Mouse (Mus musculus) c-Kit-positive CD71-positive TER-119-negative erythroid progenitor cells, embryonic 14.5 days (primary cell): ENCODE data around the gene Apba3.

Experiments used
- DNase-seq: peaks from one replicate; pipeline ENCODE4 v3.0.0-alpha.2; 2013; ENCODE audit warnings: low read depth

Apba3 gene

DNA sequence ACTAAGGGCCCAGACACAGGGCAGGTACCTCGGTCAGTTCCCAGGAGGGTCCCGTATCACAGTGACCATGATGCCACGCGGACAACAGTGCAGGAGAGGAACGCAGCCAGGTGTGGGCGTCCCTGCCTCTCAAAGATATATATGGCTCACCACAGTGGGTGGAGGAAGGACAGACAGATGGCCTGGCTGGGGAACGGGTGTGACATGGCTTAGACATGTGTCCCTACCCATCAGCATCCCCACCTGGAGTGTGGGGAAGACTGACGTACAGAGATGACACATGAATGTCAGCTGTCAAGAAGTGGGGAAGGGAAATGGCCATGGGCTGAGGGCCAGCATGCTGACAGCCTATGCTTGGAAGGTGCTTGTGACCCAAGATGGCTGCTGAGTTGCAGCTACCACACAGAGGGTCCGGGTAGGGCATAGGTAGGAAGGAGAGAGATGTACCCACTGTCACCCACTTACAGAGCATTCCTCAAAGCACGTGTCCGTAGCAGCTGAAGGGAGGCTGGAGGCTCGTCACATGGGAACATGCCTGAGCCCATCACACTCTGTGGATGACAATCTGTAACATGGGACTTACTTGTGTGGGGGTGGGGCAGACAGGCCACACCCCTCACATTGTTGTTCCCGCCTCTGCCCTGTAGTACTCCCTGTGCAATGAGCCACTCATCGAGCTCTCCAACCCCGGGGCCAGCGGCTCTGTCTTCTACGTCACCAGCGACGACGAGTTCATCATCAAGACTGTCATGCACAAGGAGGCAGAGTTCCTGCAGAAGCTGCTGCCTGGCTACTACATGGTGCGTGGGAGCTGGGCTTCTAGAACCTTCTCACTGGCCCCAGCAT is 40.3 kb downstream of the Apba3 start:
- no peak for DNase-seq

DNA sequence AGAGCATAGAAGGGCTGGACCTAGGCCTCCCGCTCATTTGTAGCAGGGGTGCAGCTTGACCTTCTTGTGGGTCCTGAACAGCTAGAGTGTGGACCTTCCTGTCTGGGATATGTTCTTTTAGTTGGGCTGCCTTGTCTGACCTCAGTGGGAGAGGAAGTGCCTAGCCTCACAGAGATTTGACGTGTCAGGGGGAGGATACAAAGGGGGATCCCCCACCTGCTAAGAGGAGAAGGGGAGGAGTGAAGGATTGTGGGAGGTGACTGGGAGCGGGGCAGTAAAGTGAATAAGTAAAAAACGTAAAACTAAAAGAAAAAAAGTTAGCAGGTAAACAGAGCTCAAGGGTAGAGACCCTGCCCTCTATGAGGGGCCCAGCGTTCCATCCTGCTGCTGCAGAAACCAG is 42.8 kb downstream of the Apba3 start:
- no peak for DNase-seq

DNA sequence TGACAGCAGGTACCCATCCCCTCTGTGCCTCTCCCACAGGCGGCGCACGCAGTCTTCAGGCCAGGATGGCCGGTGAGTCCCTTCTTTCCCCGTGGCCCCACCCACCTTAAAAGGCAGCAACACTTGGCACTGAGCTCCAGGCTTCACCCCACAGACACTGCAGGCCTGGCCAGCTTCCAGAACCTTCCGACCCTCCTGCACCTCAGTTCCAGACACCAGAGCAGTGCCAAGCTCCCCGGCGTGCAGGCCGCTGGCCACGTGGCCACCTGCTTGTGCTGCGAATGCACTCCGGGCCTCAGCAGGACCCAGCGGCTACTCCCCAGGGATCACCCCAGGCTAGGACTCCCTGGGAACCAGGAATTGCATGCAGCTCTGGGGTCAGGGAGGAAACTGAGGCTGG is 46.8 kb downstream of the Apba3 start:
- no peak for DNase-seq

DNA sequence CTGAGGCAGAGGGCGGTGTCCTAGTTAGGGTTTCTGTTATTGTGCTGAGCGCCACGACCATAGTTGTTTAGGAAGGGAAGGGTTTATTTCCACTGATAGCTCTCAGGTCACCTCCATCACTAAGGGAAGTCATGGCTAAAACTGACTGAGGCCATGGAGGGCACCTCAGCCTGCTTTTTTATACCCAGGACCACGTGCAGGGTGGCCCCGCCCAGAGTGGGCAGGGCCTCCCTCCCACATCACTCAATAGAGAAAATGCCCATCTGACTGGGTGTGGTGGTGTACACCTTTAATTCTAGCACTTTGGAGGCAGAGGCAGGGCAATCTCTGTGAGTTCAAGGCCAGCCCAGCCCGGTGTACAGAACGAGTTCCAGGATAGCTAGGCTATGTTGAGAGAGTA is 47.4 kb downstream of the Apba3 start:
- no peak for DNase-seq

DNA sequence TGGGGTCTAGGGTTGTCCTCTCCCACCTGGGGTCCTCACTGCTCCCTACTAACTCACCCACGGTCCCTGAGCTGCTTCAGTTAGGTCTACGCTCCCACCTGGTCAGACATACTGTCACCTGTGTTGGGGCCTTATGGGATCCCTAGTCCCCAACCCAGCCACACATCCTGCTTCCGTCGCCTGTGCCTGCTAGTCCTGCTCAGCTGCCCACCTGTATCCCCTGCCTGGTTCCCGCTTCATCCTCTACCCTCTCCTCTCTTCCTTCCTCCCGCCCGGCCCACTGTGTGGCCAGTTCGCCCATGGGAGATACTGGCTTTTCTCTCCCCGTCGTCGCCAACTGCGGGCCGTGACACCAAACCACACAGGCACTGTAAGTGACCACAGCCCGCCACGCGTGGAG is 48.8 kb downstream of the Apba3 start:
- DNase-seq = no peak

DNA sequence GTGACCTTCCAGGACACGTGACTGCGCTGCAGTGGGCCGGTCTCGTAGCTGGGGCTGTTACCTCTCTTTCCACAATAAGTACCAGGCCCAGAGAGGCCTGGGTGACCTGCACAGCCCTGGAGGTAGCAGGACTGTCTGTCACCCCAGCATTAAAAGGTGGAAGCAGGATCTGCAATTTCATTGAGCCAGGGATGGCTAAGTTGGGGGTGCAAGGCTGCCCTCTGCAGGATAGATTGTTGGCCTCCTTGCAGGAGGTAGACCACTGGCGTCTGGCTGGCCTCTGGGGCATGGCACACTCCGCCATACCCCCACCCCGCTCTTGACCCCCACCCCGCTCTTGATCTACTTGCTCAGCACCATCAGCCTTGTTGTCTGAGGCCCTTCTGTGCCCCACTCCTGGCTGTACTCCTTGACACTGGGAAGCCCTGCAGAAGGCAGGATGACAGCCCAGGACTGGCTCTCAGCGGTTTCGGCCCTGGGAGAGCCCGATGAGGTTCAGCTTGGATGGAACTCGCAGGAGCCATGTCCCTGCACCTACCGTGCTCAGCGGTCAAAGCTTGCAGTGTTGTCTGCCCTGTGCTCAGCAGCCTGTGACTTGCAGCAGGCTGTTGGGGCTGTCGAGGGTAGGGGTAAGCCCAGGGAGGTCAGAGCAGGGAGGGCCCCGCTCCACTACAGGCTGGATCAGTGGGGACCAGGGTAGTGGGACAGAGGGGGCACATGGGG is 49.7 kb downstream of the Apba3 start:
- no peak for DNase-seq

DNA sequence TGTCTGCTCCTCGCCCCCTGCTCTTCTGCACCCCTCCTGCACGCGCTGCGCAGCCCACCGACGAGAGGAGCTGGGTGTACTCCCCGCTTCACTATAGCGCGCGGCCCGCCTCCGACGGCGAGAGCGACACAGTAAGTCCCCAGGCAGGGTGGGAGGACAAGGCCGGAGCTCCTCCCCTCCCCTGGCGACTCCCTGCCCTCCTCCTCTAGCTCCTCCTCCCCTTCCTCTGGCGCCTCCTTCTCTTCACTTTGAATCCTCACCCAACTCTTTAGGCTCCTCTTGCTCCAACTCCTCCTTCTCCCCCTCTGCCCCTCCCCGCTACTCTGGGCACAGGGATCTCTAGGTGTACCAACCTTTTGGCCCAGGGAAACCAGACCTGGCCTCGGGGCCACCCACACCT is 50.5 kb downstream of the Apba3 start:
- DNase-seq = peak; percentile 68

DNA sequence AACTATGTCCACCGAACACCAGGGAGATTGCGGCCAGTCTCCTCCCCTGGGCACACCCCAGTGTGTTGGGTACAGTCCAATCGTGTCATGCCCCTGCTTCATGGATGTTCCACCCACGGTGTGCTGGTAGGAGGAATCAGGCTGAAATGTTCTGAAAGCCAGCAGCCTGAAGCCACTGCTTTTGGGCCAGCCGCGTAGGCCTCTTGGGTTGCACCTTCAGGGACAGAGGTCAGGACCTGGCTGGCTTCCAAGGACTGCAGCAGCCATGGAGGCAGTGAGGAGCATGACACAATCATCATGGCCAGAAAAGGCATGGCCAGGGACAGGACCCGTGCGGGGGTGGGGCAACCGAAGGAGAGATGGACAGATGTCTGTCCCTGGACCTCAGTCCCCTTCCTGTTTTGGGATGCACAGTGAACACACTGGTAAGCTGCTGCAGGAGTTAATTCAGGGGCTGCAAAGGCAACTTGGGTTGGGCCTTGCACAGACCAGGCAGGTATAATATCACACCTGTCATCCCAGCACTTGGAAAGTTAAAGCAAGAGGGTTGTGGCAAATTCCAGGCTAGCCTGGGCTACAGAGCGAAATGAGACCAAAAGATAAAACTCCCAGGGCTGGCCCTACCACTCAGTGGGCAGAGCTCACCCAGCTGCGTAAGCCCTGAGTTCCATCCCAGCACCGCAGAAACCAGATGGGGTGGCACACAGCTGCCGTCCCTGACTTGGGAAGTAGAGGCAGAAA is 52.0 kb downstream of the Apba3 start:
- no peak for DNase-seq

DNA sequence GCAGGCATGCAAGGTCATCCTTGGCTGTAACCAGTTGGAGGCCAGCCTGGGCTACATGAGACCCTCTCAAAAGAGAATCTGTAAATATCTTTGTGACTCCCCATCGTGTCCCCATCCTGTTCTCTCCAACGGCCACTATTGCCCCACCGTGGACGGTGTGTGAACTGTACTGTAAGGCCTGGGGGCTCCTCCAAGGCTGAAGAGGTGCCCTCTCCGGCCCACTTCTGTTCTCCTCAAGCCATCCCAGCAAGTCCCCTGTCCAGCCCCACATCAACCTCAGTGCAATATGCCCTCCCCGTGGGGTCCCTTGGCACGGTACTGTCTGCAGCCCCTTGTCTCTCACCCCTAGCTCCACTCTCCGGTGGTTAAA is 52.6 kb downstream of the Apba3 start:
- DNase-seq = no peak

DNA sequence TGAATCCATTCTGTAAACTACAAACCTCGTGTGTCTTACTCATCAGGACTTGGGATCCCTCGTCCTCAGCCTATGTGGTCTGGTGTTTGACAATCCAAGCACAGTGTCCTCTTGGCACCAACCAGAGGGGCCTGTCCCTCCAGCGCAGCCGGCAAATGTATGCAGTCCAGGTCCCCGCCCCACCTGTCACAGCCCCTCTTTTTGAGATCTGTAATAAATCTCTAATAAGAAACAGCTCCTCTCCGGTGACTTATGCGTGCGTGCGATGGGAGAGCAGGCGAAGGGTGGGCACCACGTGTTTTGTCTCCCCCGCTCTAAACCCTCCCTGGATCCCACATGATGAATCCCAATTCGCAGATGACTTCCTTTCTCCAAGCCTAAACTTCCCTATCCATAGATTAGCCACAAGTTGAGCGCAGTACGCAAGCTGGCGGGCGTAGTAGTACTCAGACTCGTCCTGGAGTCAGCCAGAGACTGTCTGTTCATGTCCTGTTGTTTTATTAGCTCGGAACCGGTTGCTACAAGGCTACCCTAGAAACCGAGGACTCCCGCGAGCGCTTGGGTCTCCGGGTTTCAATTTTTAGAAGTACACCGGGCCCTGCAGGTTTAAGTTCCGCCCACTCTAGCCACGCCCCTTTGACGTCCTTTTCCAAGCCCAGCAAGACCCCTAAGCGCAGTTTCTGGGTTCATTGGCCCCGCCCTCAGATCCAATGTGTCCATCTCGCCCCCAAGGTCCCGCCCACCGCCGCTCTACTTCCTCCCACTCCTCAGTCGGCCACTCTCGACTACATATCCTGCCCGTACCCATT is 53.2 kb downstream of the Apba3 start:
- DNase-seq = peak; percentile 99

DNA sequence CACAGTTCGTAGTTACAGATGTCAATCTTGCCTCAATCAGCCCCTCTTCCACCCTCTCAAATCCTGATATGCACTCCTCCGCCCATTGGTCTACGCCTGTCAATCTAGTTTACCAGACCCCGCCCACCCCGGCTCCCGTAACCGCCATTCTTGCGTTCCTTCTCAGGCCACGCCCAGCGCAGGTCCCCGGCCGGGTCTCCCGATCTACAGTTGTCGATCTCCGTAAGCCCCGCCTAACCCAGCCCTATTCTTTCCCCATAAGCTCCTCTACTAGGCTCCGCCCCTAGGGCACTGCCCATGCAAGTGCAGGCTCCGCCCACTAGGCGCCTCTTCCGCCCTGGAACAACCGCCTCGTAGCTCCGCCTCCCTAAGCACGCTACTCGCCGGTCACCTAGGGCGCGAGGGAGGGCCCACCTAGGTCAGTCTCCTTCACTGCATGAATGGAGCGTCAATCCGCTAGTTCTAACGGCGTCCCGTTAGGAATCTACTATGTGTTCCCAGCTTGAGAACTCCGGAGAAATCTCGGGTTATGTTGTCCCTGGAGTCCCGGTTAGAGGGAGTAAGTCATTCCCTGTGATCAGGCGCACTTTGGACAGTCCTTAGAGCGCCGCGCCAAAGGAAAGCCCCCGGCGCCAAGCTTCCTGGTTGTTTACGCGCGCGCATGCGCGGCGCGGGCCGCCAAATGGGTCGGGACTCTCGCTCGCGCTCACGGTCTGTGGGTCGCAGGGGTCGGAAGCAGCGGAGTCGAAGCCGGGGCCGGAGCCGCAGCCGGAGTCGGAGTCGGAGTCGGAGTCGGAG is 54.0 kb downstream of the Apba3 start, which contains the start of gene Cactin:
Gene Cactin (plus strand): TSS at position 554 of the 798 bp plus-strand sequence.
- DNase-seq = peak; percentile 100

DNA sequence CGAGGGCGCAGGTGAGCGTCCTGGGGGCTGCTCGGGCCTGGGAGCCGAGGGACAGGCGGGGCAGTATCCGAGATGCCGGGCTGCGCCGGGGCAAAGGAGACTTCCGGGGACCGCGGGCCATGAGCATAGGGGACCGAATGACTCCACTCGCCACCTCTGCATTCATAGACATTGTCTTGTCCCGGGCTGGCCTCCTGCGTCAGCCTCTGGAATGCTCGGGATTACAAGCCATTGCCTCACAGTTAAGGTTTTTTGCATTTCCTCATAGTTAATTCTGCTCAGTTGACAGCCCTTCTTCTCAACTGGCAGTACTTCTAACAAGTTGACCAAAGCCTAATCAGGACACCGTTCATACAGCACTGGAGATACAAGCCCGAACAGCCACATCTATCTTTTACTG is 54.7 kb downstream of the Apba3 start:
- DNase-seq = no peak

DNA sequence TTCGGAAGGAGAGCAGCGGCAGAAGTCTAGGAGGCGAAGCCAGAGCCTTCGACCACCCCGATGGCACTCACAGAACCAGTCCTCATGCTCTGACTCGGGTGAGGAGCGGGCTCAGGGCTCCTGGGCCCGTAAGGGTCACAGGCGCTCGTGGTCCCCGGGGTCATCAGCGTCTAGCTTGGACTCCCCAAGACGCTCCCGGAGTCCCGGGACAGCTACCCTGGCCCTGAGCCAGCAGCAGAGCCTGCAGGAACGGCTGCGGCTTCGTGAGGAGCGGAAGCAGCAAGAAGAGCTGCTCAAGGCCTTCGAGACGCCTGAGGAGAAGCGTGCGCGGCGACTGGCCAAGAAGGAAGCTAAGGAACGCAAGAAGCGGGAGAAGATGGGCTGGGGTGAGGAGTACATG is 55.7 kb downstream of the Apba3 start:
- DNase-seq = no peak
